Mouse (Mus musculus) right cerebral cortex, postnatal 4 days (tissue): ENCODE data around the gene Cenph.
"Not testable (repeated sequence)": the region's sequence is repeated elsewhere in the genome, so short reads cannot be mapped to it uniquely, and the experiment has no call there.

Experiments
- DNase-seq: peaks from one replicate; pipeline ENCODE4 v3.0.0-alpha.2; 2022

The Cenph gene

GRCm38 (mm10) chr13:100744036-100744744 lies 31.5 kb downstream of the Cenph start, which contains the start of gene Mrps36:
Mrps36 (minus strand) TSS chr13:100744659.
- peak; percentile 78 for DNase-seq

GRCm38 (mm10) chr13:100743346-100744035 lies 32.2 kb downstream of the Cenph start:
- DNase-seq, result no peak

GRCm38 (mm10) chr13:100742831-100743230 lies 32.9 kb downstream of the Cenph start:
- DNase-seq, result no peak

- no peak for DNase-seq
These were observed 42.9 kb downstream of the Cenph start for GRCm38 (mm10) chr13:100732756-100733155.

- DNase-seq, result not testable (repeated sequence)
These were observed 44.1 kb downstream of the Cenph start for GRCm38 (mm10) chr13:100731462-100732046.

- peak; percentile 88 for DNase-seq
These were observed 44.9 kb downstream of the Cenph start, which contains the start of gene Cdk7 for GRCm38 (mm10) chr13:100730861-100731176. Cdk7 (minus strand) TSS chr13:100730939.

GRCm38 (mm10) chr13:100730153-100730860 lies 45.4 kb downstream of the Cenph start:
- no peak for DNase-seq

- DNase-seq, result not testable (repeated sequence)
These were observed 47.2 kb downstream of the Cenph start for GRCm38 (mm10) chr13:100728530-100728929.

- DNase-seq, result no peak
These were observed 47.6 kb downstream of the Cenph start for GRCm38 (mm10) chr13:100728086-100728485.

- DNase-seq, result no peak
These were observed 50.5 kb downstream of the Cenph start for GRCm38 (mm10) chr13:100725194-100725593.

- no peak for DNase-seq
These were observed 51.5 kb downstream of the Cenph start for GRCm38 (mm10) chr13:100724051-100724754.

- DNase-seq, result no peak
These were observed 54.0 kb downstream of the Cenph start for GRCm38 (mm10) chr13:100721656-100722055.

- DNase-seq, result no peak
These were observed 60.2 kb downstream of the Cenph start for GRCm38 (mm10) chr13:100715467-100715866.
